Comparison of ENCODE assay signal across 9 mouse cellular contexts in the genomic region with DNA sequence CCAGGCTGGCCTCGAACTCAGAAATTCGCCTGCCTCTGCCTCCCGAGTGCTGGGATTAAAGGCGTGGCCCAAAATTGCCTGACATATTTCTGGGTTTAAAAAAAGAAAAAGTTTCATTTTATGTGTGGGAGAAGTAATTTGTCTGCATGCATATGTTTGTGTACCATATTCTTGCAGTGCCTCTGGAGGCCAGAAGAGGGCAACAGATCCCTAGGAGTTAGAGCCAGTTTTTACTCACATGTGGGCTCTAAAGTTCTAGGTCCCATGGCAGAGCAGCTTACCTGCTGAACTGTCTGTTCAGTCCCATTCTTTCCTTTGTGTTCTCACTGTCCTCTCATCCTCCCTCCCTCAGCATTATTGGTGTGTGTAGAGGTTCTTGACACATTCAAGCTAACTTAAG. TPM values are rescaled to one million over a fixed set of nuclear protein-coding genes. Genes with fewer than 3 reads are reported as not detected.
DNase-seq lines count a peak whose midpoint lies in the region; ATAC-seq lines count a peak whose summit lies in the region.
"Had no signal": no experiment of that assay in that cellular context is flagged by ENCODE, and none has a peak within 500 bp of the region (broad histone marks: within the 10 kb centered on the region; RNA-seq: fewer than 3 reads in every experiment).

No protein-coding gene starts in this region.

- H3K27ac ChIP-seq in hindbrain, embryonic 14.5 days = no peak overlapping the region
- H3K27ac ChIP-seq in hindbrain, embryonic 16.5 days (ENCODE audit: low read depth, low read length) = no peak overlapping the region
- H3K27ac ChIP-seq: liver, embryonic 15.5 days had no signal

- ATAC-seq in CD4-positive, CD25-positive, alpha-beta regulatory T cell, adult 4 months = no peak
- ATAC-seq in hindbrain, embryonic 14.5 days (ENCODE audit: low FRiP score) = no peak
- ATAC-seq in hindbrain, embryonic 16.5 days = no peak
- ATAC-seq in erythroid progenitor cell, adult 5-6 weeks (replicated peaks; ENCODE audit: low FRiP score, poor library complexity, severe bottlenecking) = peak; percentile 63; the same call in 1 of the 2 replicates

- DNase-seq in CD4-positive, CD25-positive, alpha-beta regulatory T cell, adult 2 months (ENCODE audit: low read depth, low spot score) = peak; percentile 60
- peak; percentile 60 for DNase-seq in hindbrain, embryonic 14.5 days (ENCODE audit: low spot score)
- DNase-seq in CD4-positive helper T cell, adult 2 months (ENCODE audit: low read depth, low spot score) = peak; percentile 56
- DNase-seq in mesoderm, embryonic 11.5 days (ENCODE audit: low read depth, low spot score) = peak; percentile 41
- DNase-seq in yolk sac, embryonic 10.5 days (ENCODE audit: low spot score) = no peak

- H3K4me3 ChIP-seq in hindbrain, embryonic 14.5 days (replicated peaks; ENCODE audit: low read length) = no peak overlapping the region
- no peak overlapping the region for H3K4me3 ChIP-seq in hindbrain, embryonic 16.5 days (ENCODE audit: low read length)
- H3K4me3 ChIP-seq: liver, embryonic 15.5 days had no signal

- WGBS in hindbrain, embryonic 14.5 days = 94% methylated on average over 4 of the region's 4 CpGs
- 96% methylated on average over 4 of the region's 4 CpGs for WGBS in hindbrain, embryonic 16.5 days

- H3K4me2 ChIP-seq in hindbrain, embryonic 14.5 days (replicated peaks) = no peak overlapping the region
- no peak overlapping the region for H3K4me2 ChIP-seq in hindbrain, embryonic 16.5 days (ENCODE audit: low read length)
- H3K4me2 ChIP-seq: liver, embryonic 15.5 days had no signal

- H3K27me3 ChIP-seq in hindbrain, embryonic 14.5 days (ENCODE audit: control insufficient read depth, insufficient read depth, low read length) = no peaks in the 10 kb centered on the region
- H3K27me3 ChIP-seq in hindbrain, embryonic 16.5 days (replicated peaks; ENCODE audit: control insufficient read depth, insufficient read depth, low read length) = no peaks in the 10 kb centered on the region
- H3K27me3 ChIP-seq: liver, embryonic 15.5 days had no signal

- peaks cover 96% of the 10 kb centered on the region for H3K36me3 ChIP-seq in hindbrain, embryonic 14.5 days (replicated peaks; ENCODE audit: control insufficient read depth, insufficient read depth)
- peaks cover 49% of the 10 kb centered on the region for H3K36me3 ChIP-seq in hindbrain, embryonic 16.5 days (ENCODE audit: control insufficient read depth, insufficient read depth, low read length)

- H3K9ac ChIP-seq in hindbrain, embryonic 14.5 days = no peak overlapping the region
- no peak overlapping the region for H3K9ac ChIP-seq in hindbrain, embryonic 16.5 days (ENCODE audit: low read depth, low read length)
- H3K9ac ChIP-seq: liver, embryonic 15.5 days had no signal

- H3K9me3 ChIP-seq in hindbrain, embryonic 14.5 days (ENCODE audit: control insufficient read depth, low read length) = no peaks in the 10 kb centered on the region
- no peaks in the 10 kb centered on the region for H3K9me3 ChIP-seq in hindbrain, embryonic 16.5 days (ENCODE audit: control insufficient read depth, low read length)
- H3K9me3 ChIP-seq: liver, embryonic 15.5 days had no signal

- H3K4me1 ChIP-seq in hindbrain, embryonic 14.5 days (replicated peaks; ENCODE audit: control insufficient read depth, insufficient read depth, low read length) = no peaks in the 10 kb centered on the region
- no peaks in the 10 kb centered on the region for H3K4me1 ChIP-seq in hindbrain, embryonic 16.5 days (ENCODE audit: control insufficient read depth, insufficient read depth, low read depth, low read length)
- H3K4me1 ChIP-seq: liver, embryonic 15.5 days had no signal

RNA-seq across cellular contexts. Expression of a gene that starts 24.0 kb away (rescaled TPM):
- 10 to 100 TPM; 59.7 to 67.6 TPM for polyA plus RNA-seq in CD4-positive, CD25-positive, alpha-beta regulatory T cell, adult 4 months (2017; shearing (Covaris generic))
- 100.0 and 104 TPM in 2 replicates for polyA plus RNA-seq in hindbrain, embryonic 14.5 days (2014; fragmentation: Nextera tagmentation; extraction: Ambion mirVana)
- 87.0 and 99.9 TPM in 2 replicates for polyA plus RNA-seq in hindbrain, embryonic 16.5 days (2015; fragmentation: Nextera tagmentation; extraction: Ambion mirVana)
- total RNA-seq in erythroid progenitor cell, adult 5-6 weeks (2015; ENCODE audit: low replicate concordance) = 16.3 and 27.4 TPM in 2 replicates
- 45.1 and 70.6 TPM in 2 replicates for total RNA-seq in erythroid progenitor cell, adult 5-6 weeks (2017; ENCODE audit: low replicate concordance)

RNA-seq across cellular contexts. Expression of a gene that starts 32.7 kb away (rescaled TPM):
- polyA plus RNA-seq in CD4-positive, CD25-positive, alpha-beta regulatory T cell, adult 4 months (2017; shearing (Covaris generic)) = 10 to 100 TPM; 12.6 to 23.0 TPM
- 31.2 and 31.4 TPM in 2 replicates for polyA plus RNA-seq in hindbrain, embryonic 14.5 days (2014; fragmentation: Nextera tagmentation; extraction: Ambion mirVana)
- 35.9 and 39.5 TPM in 2 replicates for polyA plus RNA-seq in hindbrain, embryonic 16.5 days (2015; fragmentation: Nextera tagmentation; extraction: Ambion mirVana)
- 0.72 and 3.8 TPM in 2 replicates for total RNA-seq in erythroid progenitor cell, adult 5-6 weeks (2015; ENCODE audit: low replicate concordance)
- 1.8 and 6.0 TPM in 2 replicates for total RNA-seq in erythroid progenitor cell, adult 5-6 weeks (2017; ENCODE audit: low replicate concordance)
